Mouse (Mus musculus) stomach, embryonic 16.5 days (tissue): ENCODE measurements around the gene Ptch2. TPM values are rescaled to one million over a fixed set of nuclear protein-coding genes. Genes with fewer than 3 reads are reported as not detected.

Experiments
- ATAC-seq: fragments of 200-750 bp; cut with Nextera tagmentation; 2 replicates; pipeline ENCODE4 v1.8.0; 2017; ENCODE audit warnings: moderate number of reproducible peaks, moderate TSS enrichment; ENCODE audit not compliant: insufficient read depth, low FRiP score
- H3K27ac ChIP-seq: fragments of 300-500 bp; sonication (generic); 2 replicates; pipeline ENCODE4 v1.5.1; 2014; ENCODE audit warnings: low read length
- H3K27me3 ChIP-seq: fragments of 300-500 bp; sonication (generic); 2 replicates; pipeline ENCODE4 v1.6.1; 2014; ENCODE audit warnings: low read length, control low read depth, mixed read lengths; ENCODE audit not compliant: control insufficient read depth, insufficient read depth
- H3K36me3 ChIP-seq: fragments of 300-500 bp; sonication (generic); 2 replicates; pipeline ENCODE4 v1.6.1; 2014; ENCODE audit warnings: low read length; ENCODE audit not compliant: control insufficient read depth, insufficient read depth
- H3K4me1 ChIP-seq: fragments of 300-500 bp; sonication (generic); 2 replicates; pipeline ENCODE4 v1.6.1; 2014; ENCODE audit warnings: low read length, control low read depth, mixed read lengths; ENCODE audit not compliant: control insufficient read depth, insufficient read depth
- H3K4me2 ChIP-seq: fragments of 300-500 bp; sonication (generic); 2 replicates; pipeline ENCODE4 v1.6.1; 2014; ENCODE audit warnings: low read depth, low read length, mixed read lengths
- H3K4me3 ChIP-seq: fragments of 300-500 bp; sonication (generic); replicated peaks from 2 replicates; pipeline ENCODE4 v1.5.1; 2014; ENCODE audit warnings: mild to moderate bottlenecking, low read length
- H3K9ac ChIP-seq: fragments of 300-500 bp; sonication (generic); 2 replicates; pipeline ENCODE4 v1.6.1; 2014; ENCODE audit warnings: low read length
- H3K9me3 ChIP-seq: fragments of 300-500 bp; sonication (generic); replicated peaks from 2 replicates; pipeline ENCODE4 v1.6.1; 2016; ENCODE audit warnings: low read length, control low read depth; ENCODE audit not compliant: control insufficient read depth
- WGBS: fragments of 180-500 bp; shearing (Covaris S2); extraction: QIAGEN DNeasy Blood & Tissue Kit; methylation state at CpG from one replicate; pipeline ENCODE4 v1.1.7; 2014; 5-methylcytosine and 5-hydroxymethylcytosine counted together
- polyA plus RNA-seq: library from polyadenylated mRNA; unstranded; fragments of >200 nt; fragmentation: Nextera tagmentation; extraction: Ambion mirVana; gene quantifications from 2 replicates; pipeline ENCODE4 v1.2.1, GENCODE M21; 2015

The Ptch2 gene
- polyA plus RNA-seq, 1 experiment from 2014 or later: 7.0 TPM

- peaks cover 8% of the 10 kb centered on the region for H3K4me1 ChIP-seq
- 64% methylated on average over 6 of the region's 6 CpGs for WGBS
- H3K4me2 ChIP-seq: no peak overlapping the region
- H3K4me3 ChIP-seq: no peak overlapping the region
- no peaks in the 10 kb centered on the region for H3K9me3 ChIP-seq
- H3K9ac ChIP-seq: no peak overlapping the region
- H3K27me3 ChIP-seq: no peaks in the 10 kb centered on the region
- peaks cover 33% of the 10 kb centered on the region for H3K36me3 ChIP-seq
- H3K27ac ChIP-seq: no peak overlapping the region
- ATAC-seq: no peak
Observed at GRCm38 (mm10) chr4:117149291-117150211, 53.7 kb downstream of the Ptch2 start.

- Histone ChIP-seq H3K27me3 (no peaks in the 10 kb centered on the region), H3K36me3 (peaks cover 37% of the 10 kb centered on the region), H3K4me1 (peaks cover 10% of the 10 kb centered on the region), H3K27ac (no peak overlapping the region), H3K9ac (no peak overlapping the region), H3K9me3 (no peaks in the 10 kb centered on the region), H3K4me2 (no peak overlapping the region), H3K4me3 (no peak overlapping the region)
- no peak for ATAC-seq
- WGBS: 89% methylated on average over 6 of the region's 6 CpGs
Observed at GRCm38 (mm10) chr4:117150212-117150733, 54.4 kb downstream of the Ptch2 start.

GRCm38 (mm10) chr4:117151416-117151815, 55.5 kb downstream of the Ptch2 start:
- no peak overlapping the region for H3K9ac ChIP-seq
- H3K27me3 ChIP-seq: no peaks in the 10 kb centered on the region
- H3K4me2 ChIP-seq: no peak overlapping the region
- peaks cover 37% of the 10 kb centered on the region for H3K36me3 ChIP-seq
- no peaks in the 10 kb centered on the region for H3K9me3 ChIP-seq
- H3K4me3 ChIP-seq: no peak overlapping the region
- WGBS: 34% methylated on average over 1 of the region's 1 CpGs
- peaks cover 10% of the 10 kb centered on the region for H3K4me1 ChIP-seq
- no peak for ATAC-seq
- H3K27ac ChIP-seq: no peak overlapping the region

- peak overlapping the region; percentile 83; the same call in 1 of the 2 replicates for H3K4me2 ChIP-seq
Observed at GRCm38 (mm10) chr4:117152714-117153113, 56.8 kb downstream of the Ptch2 start.

GRCm38 (mm10) chr4:117155020-117155791, 59.3 kb downstream of the Ptch2 start:
- Histone ChIP-seq H3K4me3 (peak overlapping the region; percentile 99), H3K36me3 (peaks cover 38% of the 10 kb centered on the region), H3K4me2 (peak overlapping the region; percentile 83), H3K4me1 (peaks cover 10% of the 10 kb centered on the region), H3K27me3 (no peaks in the 10 kb centered on the region), H3K27ac (peak overlapping the region; percentile 93), H3K9me3 (no peaks in the 10 kb centered on the region), H3K9ac (peak overlapping the region; percentile 99)
- under 1% methylated on average over 44 of the region's 44 CpGs for WGBS
- ATAC-seq: no peak

More at GRCm38 (mm10) chr4:117152714-117153113, 56.8 kb downstream of the Ptch2 start:
- Histone ChIP-seq H3K4me3 (no peak overlapping the region), H3K27ac (no peak overlapping the region), H3K9me3 (no peaks in the 10 kb centered on the region), H3K9ac (peak overlapping the region; percentile 4; the same call in 1 of the 2 replicates), H3K27me3 (no peaks in the 10 kb centered on the region), H3K4me1 (peaks cover 10% of the 10 kb centered on the region), H3K36me3 (peaks cover 37% of the 10 kb centered on the region)
- 51% methylated on average over 5 of the region's 5 CpGs for WGBS
- no peak for ATAC-seq

GRCm38 (mm10) chr4:117155792-117156355, 60.0 kb downstream of the Ptch2 start, which contains the start of gene Rps8:
Gene Rps8 (minus strand): TSS chr4:117156243.
- peak within 1 kb of the TSS; percentile 93 for H3K27ac ChIP-seq
- H3K36me3 ChIP-seq: peaks cover 33% of the 10 kb centered on the region
- peak within 1 kb of the TSS; percentile 83 for H3K4me2 ChIP-seq
- H3K27me3 ChIP-seq: no peaks in the 10 kb centered on the region
- H3K9me3 ChIP-seq: no peaks in the 10 kb centered on the region
- peak within 1 kb of the TSS; percentile 99 for H3K4me3 ChIP-seq
- ATAC-seq: peak; percentile 95
- peak within 1 kb of the TSS; percentile 99 for H3K9ac ChIP-seq
- WGBS: under 1% methylated on average over 52 of the region's 52 CpGs
- H3K4me1 ChIP-seq: peaks cover 10% of the 10 kb centered on the region

- no peak for ATAC-seq
- no peaks in the 10 kb centered on the region for H3K9me3 ChIP-seq
- WGBS: 30% methylated on average over 6 of the region's 6 CpGs
- H3K4me3 ChIP-seq: peak overlapping the region; percentile 99
- H3K27ac ChIP-seq: peak overlapping the region; percentile 93
- H3K4me2 ChIP-seq: peak overlapping the region; percentile 51
- no peaks in the 10 kb centered on the region for H3K27me3 ChIP-seq
- H3K9ac ChIP-seq: peak overlapping the region; percentile 99
- H3K4me1 ChIP-seq: peaks cover 10% of the 10 kb centered on the region
- H3K36me3 ChIP-seq: peaks cover 30% of the 10 kb centered on the region
Observed at GRCm38 (mm10) chr4:117156372-117156771, 60.5 kb downstream of the Ptch2 start.

- peaks cover 1% of the 10 kb centered on the region; the same call in 1 of the 2 replicates for H3K4me1 ChIP-seq
- no peaks in the 10 kb centered on the region for H3K27me3 ChIP-seq
- H3K36me3 ChIP-seq: peaks cover 15% of the 10 kb centered on the region
- no peak overlapping the region for H3K4me3 ChIP-seq
- WGBS: 77% methylated on average over 10 of the region's 10 CpGs
- no peak for ATAC-seq
- no peaks in the 10 kb centered on the region for H3K9me3 ChIP-seq
- H3K4me2 ChIP-seq: no peak overlapping the region
- H3K27ac ChIP-seq: no peak overlapping the region
- H3K9ac ChIP-seq: no peak overlapping the region
Observed at GRCm38 (mm10) chr4:117159666-117160065, 63.8 kb downstream of the Ptch2 start.
